Mouse (Mus musculus): ENCODE measurements around the gene Bpifb1.

DNA sequence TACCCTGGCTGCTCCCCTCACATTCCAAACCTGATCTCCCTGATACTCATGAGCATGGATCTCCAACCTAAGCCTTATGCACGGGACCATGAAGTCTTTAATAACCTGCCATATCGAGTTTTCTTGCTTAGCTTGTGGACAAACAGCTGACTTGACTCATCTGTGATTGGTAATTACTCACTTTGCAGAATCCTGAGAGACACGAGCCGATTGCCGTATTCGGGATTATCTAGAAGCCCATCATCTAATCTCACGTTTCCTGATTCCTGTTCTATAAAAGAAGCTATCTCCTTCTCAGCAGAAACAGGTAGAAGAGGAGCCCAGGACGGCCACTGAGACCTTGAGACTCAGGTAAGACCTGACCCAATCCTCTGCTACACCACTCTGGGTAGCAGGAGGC lies 28.3 kb upstream of the Bpifb1 start, which contains the start of gene Bpifa5:
- TF ChIP-seq TAL1 (IDR thresholded peaks at IDR 0.05; ENCODE audit: low read length) = no peak
- no peak for TF ChIP-seq GATA1 (IDR thresholded peaks at IDR 0.05; ENCODE audit: low read length)
